Comparison of ENCODE assay signal across 8 mouse cellular contexts in the genomic region with DNA sequence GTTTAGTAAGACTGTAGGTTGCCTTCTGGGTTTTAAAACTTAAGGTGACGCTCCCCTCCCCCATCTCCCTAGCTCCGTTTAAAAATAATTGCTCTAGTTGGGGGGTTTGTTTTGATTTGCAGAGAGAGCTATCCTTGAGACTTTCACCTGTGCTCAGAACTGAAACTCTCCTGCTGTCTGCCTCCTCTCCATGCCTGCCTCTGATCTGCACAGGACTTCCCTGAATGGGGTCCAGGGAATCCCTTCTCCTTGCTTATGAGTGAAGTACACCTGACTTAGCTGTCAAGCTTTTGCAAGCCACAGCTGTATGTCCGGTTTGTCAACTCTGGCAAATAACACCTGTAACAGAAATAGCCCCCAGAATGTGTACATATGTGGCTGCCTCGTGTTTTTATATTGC. TPM values are rescaled to one million over a fixed set of nuclear protein-coding genes. Genes with fewer than 3 reads are reported as not detected.
A peak's percentile ranks its signal among the peaks of the same experiment; 100 is the strongest.
DNase-seq lines count a peak whose midpoint lies in the region; ATAC-seq and TF ChIP-seq lines count a peak whose summit lies in the region.

No protein-coding gene starts in this region.

- no peak for TF ChIP-seq POLR2A in bone marrow macrophage, adult 2 months (IDR thresholded peaks at IDR 0.05; ENCODE audit: borderline replicate concordance, low read depth, low read length)

- ATAC-seq in hindbrain, embryonic 13.5 days (ENCODE audit: low FRiP score): no peak
- ATAC-seq in liver, embryonic 12.5 days: no peak
- no peak for ATAC-seq in neural tube, embryonic 12.5 days (ENCODE audit: low FRiP score, low read depth)
- no peak for ATAC-seq in megakaryocyte progenitor cell, adult 5-6 weeks (replicated peaks; ENCODE audit: poor library complexity)

- peak overlapping the region; percentile 77; the same call in 1 of the 2 replicates for H3K9ac ChIP-seq in hindbrain, embryonic 13.5 days
- peak overlapping the region; percentile 79 for H3K9ac ChIP-seq in liver, embryonic 12.5 days
- H3K9ac ChIP-seq in neural tube, embryonic 12.5 days: no peak overlapping the region

- H3K27ac ChIP-seq in heart, embryonic 10.5 days: peak overlapping the region; percentile 93; the same call in 1 of the 2 replicates
- no peak overlapping the region; the same call in 1 of the 2 replicates for H3K27ac ChIP-seq in bone marrow macrophage, adult 2 months (ENCODE audit: insufficient read depth, low read depth, low read length)
- H3K27ac ChIP-seq in hindbrain, embryonic 13.5 days: 0 out of 2 replicates have a peak overlapping the region, but pooled peaks have one; percentile 76
- H3K27ac ChIP-seq in liver, embryonic 12.5 days: peak overlapping the region; percentile 30; the same call in 1 of the 2 replicates
- no peak overlapping the region for H3K27ac ChIP-seq in neural tube, embryonic 12.5 days

- H3K9me3 ChIP-seq in heart, embryonic 10.5 days: no peaks in the 10 kb centered on the region
- 0 out of 2 replicates have a peak, but pooled peaks cover 16% of the 10 kb centered on the region for H3K9me3 ChIP-seq in hindbrain, embryonic 13.5 days
- H3K9me3 ChIP-seq in liver, embryonic 12.5 days (replicated peaks): no peaks in the 10 kb centered on the region
- peaks cover 12% of the 10 kb centered on the region; the same call in 1 of the 2 replicates for H3K9me3 ChIP-seq in neural tube, embryonic 12.5 days

- peaks cover 6% of the 10 kb centered on the region; the same call in 1 of the 2 replicates for H3K4me1 ChIP-seq in heart, embryonic 10.5 days
- peaks cover 20% of the 10 kb centered on the region for H3K4me1 ChIP-seq in bone marrow macrophage, adult 2 months (ENCODE audit: control insufficient read depth, insufficient read depth, low read length)
- H3K4me1 ChIP-seq in hindbrain, embryonic 13.5 days (replicated peaks): peaks cover 17% of the 10 kb centered on the region
- H3K4me1 ChIP-seq in liver, embryonic 12.5 days: peaks cover 22% of the 10 kb centered on the region
- peaks cover 18% of the 10 kb centered on the region; the same call in 1 of the 2 replicates for H3K4me1 ChIP-seq in neural tube, embryonic 12.5 days

- peak overlapping the region; percentile 94 for H3K4me2 ChIP-seq in hindbrain, embryonic 13.5 days
- peak overlapping the region; percentile 89 for H3K4me2 ChIP-seq in liver, embryonic 12.5 days
- peak overlapping the region; percentile 95 for H3K4me2 ChIP-seq in neural tube, embryonic 12.5 days (replicated peaks)

- no peak for TF ChIP-seq CTCF in bone marrow macrophage, adult 2 months (IDR thresholded peaks at IDR 0.05; ENCODE audit: low read depth, low read length)

- H3K4me3 ChIP-seq in heart, embryonic 10.5 days: peak overlapping the region; percentile 72
- H3K4me3 ChIP-seq in bone marrow macrophage, adult 2 months (ENCODE audit: insufficient read depth, low read length): peak overlapping the region; percentile 80
- peak overlapping the region; percentile 59 for H3K4me3 ChIP-seq in hindbrain, embryonic 13.5 days
- H3K4me3 ChIP-seq in liver, embryonic 12.5 days: peak overlapping the region; percentile 74
- H3K4me3 ChIP-seq in neural tube, embryonic 12.5 days: peak overlapping the region; percentile 58; the same call in 1 of the 2 replicates

- no peaks in the 10 kb centered on the region for H3K27me3 ChIP-seq in heart, embryonic 10.5 days (ENCODE audit: insufficient read depth, poor library complexity, severe bottlenecking)
- no peaks in the 10 kb centered on the region for H3K27me3 ChIP-seq in hindbrain, embryonic 13.5 days
- no peaks in the 10 kb centered on the region for H3K27me3 ChIP-seq in liver, embryonic 12.5 days (replicated peaks)
- H3K27me3 ChIP-seq in neural tube, embryonic 12.5 days (replicated peaks): no peaks in the 10 kb centered on the region

- 39% methylated on average over 4 of the region's 4 CpGs for WGBS in heart, embryonic 10.5 days
- 52% methylated on average over 4 of the region's 4 CpGs for WGBS in hindbrain, embryonic 13.5 days
- 35% methylated on average over 4 of the region's 4 CpGs for WGBS in liver, embryonic 12.5 days (ENCODE audit: insufficient replicate concordance)
- 44% methylated on average over 4 of the region's 4 CpGs for WGBS in neural tube, embryonic 12.5 days

- no peaks in the 10 kb centered on the region for H3K36me3 ChIP-seq in heart, embryonic 10.5 days
- H3K36me3 ChIP-seq in hindbrain, embryonic 13.5 days: peaks cover 10% of the 10 kb centered on the region
- H3K36me3 ChIP-seq in liver, embryonic 12.5 days: no peaks in the 10 kb centered on the region
- H3K36me3 ChIP-seq in neural tube, embryonic 12.5 days: peaks cover 18% of the 10 kb centered on the region; the same call in 1 of the 2 replicates

- DNase-seq in heart, embryonic 10.5 days (ENCODE audit: low spot score): no peak
- no peak for DNase-seq in heart, postnatal 4 days
- DNase-seq in adrenal gland, adult 8-10 months: no peak

RNA-seq across cellular contexts. Expression of gene Smpdl3a, which starts 1.4 kb away (rescaled TPM):
- 10.3 and 16.5 TPM in 2 replicates for polyA plus RNA-seq in heart, embryonic 10.5 days (2016; fragmentation: Nextera tagmentation; extraction: Ambion mirVana)
- total RNA-seq in heart, postnatal 4 days (2021): 10 to 100 TPM; 28.6 to 36.2 TPM
- polyA plus RNA-seq in bone marrow macrophage, adult 2 months (2012; ENCODE audit: insufficient read depth, insufficient read length, missing spikeins): 343 and 368 TPM in 2 replicates
- 22.6 and 23.2 TPM in 2 replicates for polyA plus RNA-seq in hindbrain, embryonic 13.5 days (2015; fragmentation: Nextera tagmentation; extraction: Ambion mirVana)
- 10.8 TPM in 2 replicates for polyA plus RNA-seq in liver, embryonic 12.5 days (2016; fragmentation: Nextera tagmentation; extraction: Ambion mirVana)
- polyA plus RNA-seq in neural tube, embryonic 12.5 days (2016; fragmentation: Nextera tagmentation; extraction: Ambion mirVana): 15.1 and 17.8 TPM in 2 replicates
- total RNA-seq in adrenal gland, adult 8-10 months (2022): 10 to 100 TPM; 25.4 to 45.3 (median 33.2) TPM
- total RNA-seq in megakaryocyte progenitor cell, adult 5-6 weeks (2015): 100 and 106 TPM in 2 replicates
- 42.8 and 48.9 TPM in 2 replicates for total RNA-seq in megakaryocyte progenitor cell, adult 5-6 weeks (2017)

RNA-seq across cellular contexts. Expression of gene Fabp7, which starts 10.9 kb away (rescaled TPM):
- 1.3 and 2.0 TPM in 2 replicates for polyA plus RNA-seq in heart, embryonic 10.5 days (2016; fragmentation: Nextera tagmentation; extraction: Ambion mirVana)
- total RNA-seq in heart, postnatal 4 days (2021): 1 to 10 TPM; 2.7 to 3.6 TPM
- 1.6 TPM in 1 of 2 replicates, not detected in the other for polyA plus RNA-seq in bone marrow macrophage, adult 2 months (2012; ENCODE audit: insufficient read depth, insufficient read length, missing spikeins)
- polyA plus RNA-seq in hindbrain, embryonic 13.5 days (2015; fragmentation: Nextera tagmentation; extraction: Ambion mirVana): 2,194 and 2,515 TPM in 2 replicates
- 0.98 and 1.4 TPM in 2 replicates for polyA plus RNA-seq in liver, embryonic 12.5 days (2016; fragmentation: Nextera tagmentation; extraction: Ambion mirVana)
- 1,782 and 1,857 TPM in 2 replicates for polyA plus RNA-seq in neural tube, embryonic 12.5 days (2016; fragmentation: Nextera tagmentation; extraction: Ambion mirVana)
- 1 to 10 TPM in 2 of 4 experiments, under 1 TPM in 2; 0.59 to 1.3 (median 0.89) TPM for total RNA-seq in adrenal gland, adult 8-10 months (2022)
- not detected in 2 replicates for total RNA-seq in megakaryocyte progenitor cell, adult 5-6 weeks (2015)
- total RNA-seq in megakaryocyte progenitor cell, adult 5-6 weeks (2017): not detected in 2 replicates

Comparison
In these comparisons a context has a peak if more than half of its experiments do, and no peak if none do; other contexts are left out.
1. H3K27ac ChIP-seq: peak in heart, embryonic 10.5 days (single experiment), hindbrain, embryonic 13.5 days (single experiment) and liver, embryonic 12.5 days (single experiment); none in bone marrow macrophage, adult 2 months (single experiment) and neural tube, embryonic 12.5 days (single experiment).
2. RNA of gene Smpdl3a, which starts 1.4 kb away (polyA plus RNA-seq): 343 to 368 TPM in bone marrow macrophage, adult 2 months; 22.6 to 23.2 TPM in hindbrain, embryonic 13.5 days, 15.1 to 17.8 TPM in neural tube, embryonic 12.5 days, 10.8 TPM in liver, embryonic 12.5 days and 10.3 to 16.5 TPM in heart, embryonic 10.5 days; every median in the first group is over 10 times any median in the second.
3. RNA of gene Fabp7, which starts 10.9 kb away (polyA plus RNA-seq): 2,194 to 2,515 TPM in hindbrain, embryonic 13.5 days and 1,782 to 1,857 TPM in neural tube, embryonic 12.5 days; 1.3 to 2.0 TPM in heart, embryonic 10.5 days, 1.6 TPM in bone marrow macrophage, adult 2 months and 0.98 to 1.4 TPM in liver, embryonic 12.5 days; every median in the first group is over 100 times any median in the second.
4. Peak in every context shown above with its lines, with median percentiles within 50 percentile points of each other: H3K4me3 ChIP-seq and H3K4me2 ChIP-seq.